In genomic region chr16:8470132-8470531, GRCm38 (mm10) we compare ENCODE assay signal across 8 mouse cellular contexts. TPM values are rescaled to one million over a fixed set of nuclear protein-coding genes. Genes with fewer than 3 reads are reported as not detected.
DNase-seq lines count a peak whose midpoint lies in the region; ATAC-seq and TF ChIP-seq lines count a peak whose summit lies in the region.

No protein-coding gene starts in this region.

- no peak for TF ChIP-seq POLR2A in bone marrow macrophage, adult 2 months (IDR thresholded peaks at IDR 0.05; ENCODE audit: borderline replicate concordance, low read depth, low read length)

- WGBS in heart, embryonic 15.5 days: 62% methylated on average over 2 of the region's 2 CpGs
- WGBS in hindbrain, embryonic 14.5 days: 88% methylated on average over 2 of the region's 2 CpGs
- 84% methylated on average over 2 of the region's 2 CpGs for WGBS in midbrain, embryonic 12.5 days

- H3K9ac ChIP-seq in heart, embryonic 15.5 days: no peak overlapping the region
- no peak overlapping the region for H3K9ac ChIP-seq in hindbrain, embryonic 14.5 days
- no peak overlapping the region for H3K9ac ChIP-seq in midbrain, embryonic 12.5 days (replicated peaks)

- no peaks in the 10 kb centered on the region for H3K36me3 ChIP-seq in heart, embryonic 15.5 days
- H3K36me3 ChIP-seq in hindbrain, embryonic 14.5 days (replicated peaks; ENCODE audit: control insufficient read depth, insufficient read depth): no peaks in the 10 kb centered on the region
- H3K36me3 ChIP-seq in midbrain, embryonic 12.5 days: no peaks in the 10 kb centered on the region

- no peaks in the 10 kb centered on the region for H3K9me3 ChIP-seq in heart, embryonic 15.5 days (replicated peaks)
- no peaks in the 10 kb centered on the region for H3K9me3 ChIP-seq in hindbrain, embryonic 14.5 days (ENCODE audit: control insufficient read depth, low read length)
- no peaks in the 10 kb centered on the region for H3K9me3 ChIP-seq in midbrain, embryonic 12.5 days

- peak overlapping the region; percentile 72 for H3K4me2 ChIP-seq in heart, embryonic 15.5 days
- H3K4me2 ChIP-seq in hindbrain, embryonic 14.5 days (replicated peaks): peak overlapping the region; percentile 70
- H3K4me2 ChIP-seq in midbrain, embryonic 12.5 days (replicated peaks): peak overlapping the region; percentile 66

- peaks cover 4% of the 10 kb centered on the region for H3K4me1 ChIP-seq in heart, embryonic 15.5 days (replicated peaks)
- H3K4me1 ChIP-seq in bone marrow macrophage, adult 2 months (ENCODE audit: control insufficient read depth, insufficient read depth, low read length): peaks cover 6% of the 10 kb centered on the region; the same call in 1 of the 2 replicates
- 0 out of 2 replicates have a peak, but pooled peaks cover 9% of the 10 kb centered on the region for H3K4me1 ChIP-seq in hindbrain, embryonic 14.5 days (replicated peaks; ENCODE audit: control insufficient read depth, insufficient read depth, low read length)
- peaks cover 9% of the 10 kb centered on the region for H3K4me1 ChIP-seq in midbrain, embryonic 12.5 days

- TF ChIP-seq CTCF in bone marrow macrophage, adult 2 months (IDR thresholded peaks at IDR 0.05; ENCODE audit: low read depth, low read length): no peak

- no peak for ATAC-seq in heart, embryonic 15.5 days (replicated peaks; ENCODE audit: insufficient number of reproducible peaks, insufficient read depth, low FRiP score, low read depth)
- ATAC-seq in hindbrain, embryonic 14.5 days (ENCODE audit: low FRiP score): peak; percentile 58
- ATAC-seq in midbrain, embryonic 12.5 days (ENCODE audit: low FRiP score, low read depth): peak; percentile 80

- no peaks in the 10 kb centered on the region; the same call in 1 of the 2 replicates for H3K27me3 ChIP-seq in heart, embryonic 15.5 days
- H3K27me3 ChIP-seq in hindbrain, embryonic 14.5 days (ENCODE audit: control insufficient read depth, insufficient read depth, low read length): no peaks in the 10 kb centered on the region
- H3K27me3 ChIP-seq in midbrain, embryonic 12.5 days: peaks cover 15% of the 10 kb centered on the region

- intact Hi-C loops in heart, postnatal 25 days (cut with DNase I): no loop called here

- no peak for DNase-seq in heart, postnatal 25 days (ENCODE audit: low spot score)
- no peak for DNase-seq in hindbrain, embryonic 14.5 days (ENCODE audit: low spot score)
- DNase-seq in cerebellum, adult 9-10 months: no peak
- no peak for DNase-seq in yolk sac, embryonic 10.5 days (ENCODE audit: low spot score)
- DNase-seq in thymus, adult 18-20 months: no peak

- H3K27ac ChIP-seq in heart, embryonic 15.5 days: no peak overlapping the region
- no peak overlapping the region for H3K27ac ChIP-seq in bone marrow macrophage, adult 2 months (ENCODE audit: insufficient read depth, low read depth, low read length)
- no peak overlapping the region for H3K27ac ChIP-seq in hindbrain, embryonic 14.5 days
- H3K27ac ChIP-seq in midbrain, embryonic 12.5 days (replicated peaks): no peak overlapping the region

- peak overlapping the region; percentile 74 for H3K4me3 ChIP-seq in heart, embryonic 15.5 days
- H3K4me3 ChIP-seq in bone marrow macrophage, adult 2 months (ENCODE audit: insufficient read depth, low read length): peak overlapping the region; percentile 84
- H3K4me3 ChIP-seq in hindbrain, embryonic 14.5 days (replicated peaks; ENCODE audit: low read length): peak overlapping the region; percentile 60
- H3K4me3 ChIP-seq in midbrain, embryonic 12.5 days: peak overlapping the region; percentile 69; the same call in 1 of the 2 replicates

RNA-seq across cellular contexts. Expression of gene Mettl22, which starts 0.5 kb away (rescaled TPM):
- polyA plus RNA-seq in heart, embryonic 15.5 days (2015; fragmentation: Nextera tagmentation; extraction: Ambion mirVana): 37.9 TPM in 2 replicates
- total RNA-seq in heart, postnatal 25 days (2021): 10 to 100 TPM; 28.6 to 33.1 TPM
- polyA plus RNA-seq in bone marrow macrophage, adult 2 months (2012; ENCODE audit: insufficient read depth, insufficient read length, missing spikeins): 6.1 and 9.7 TPM in 2 replicates
- 49.7 and 53.8 TPM in 2 replicates for polyA plus RNA-seq in hindbrain, embryonic 14.5 days (2014; fragmentation: Nextera tagmentation; extraction: Ambion mirVana)
- polyA plus RNA-seq in midbrain, embryonic 12.5 days (2016; fragmentation: Nextera tagmentation; extraction: Ambion mirVana): 17.1 and 19.9 TPM in 2 replicates

RNA-seq across cellular contexts. Expression of gene Abat, which starts 43.1 kb away (rescaled TPM):
- polyA plus RNA-seq in heart, embryonic 15.5 days (2015; fragmentation: Nextera tagmentation; extraction: Ambion mirVana): 25.7 and 33.8 TPM in 2 replicates
- 1 to 10 TPM; 5.5 to 5.6 TPM for total RNA-seq in heart, postnatal 25 days (2021)
- polyA plus RNA-seq in bone marrow macrophage, adult 2 months (2012; ENCODE audit: insufficient read depth, insufficient read length, missing spikeins): not detected in 2 replicates
- 69.5 and 74.3 TPM in 2 replicates for polyA plus RNA-seq in hindbrain, embryonic 14.5 days (2014; fragmentation: Nextera tagmentation; extraction: Ambion mirVana)
- polyA plus RNA-seq in midbrain, embryonic 12.5 days (2016; fragmentation: Nextera tagmentation; extraction: Ambion mirVana): 39.5 and 40.3 TPM in 2 replicates

RNA-seq across cellular contexts. Expression of gene Tmem114, which starts 45.2 kb away (rescaled TPM):
- polyA plus RNA-seq in heart, embryonic 15.5 days (2015; fragmentation: Nextera tagmentation; extraction: Ambion mirVana): not detected in 2 replicates
- total RNA-seq in heart, postnatal 25 days (2021): not detected
- not detected in 2 replicates for polyA plus RNA-seq in bone marrow macrophage, adult 2 months (2012; ENCODE audit: insufficient read depth, insufficient read length, missing spikeins)
- 0.68 and 0.86 TPM in 2 replicates for polyA plus RNA-seq in hindbrain, embryonic 14.5 days (2014; fragmentation: Nextera tagmentation; extraction: Ambion mirVana)
- polyA plus RNA-seq in midbrain, embryonic 12.5 days (2016; fragmentation: Nextera tagmentation; extraction: Ambion mirVana): not detected in 2 replicates

Comparison
In these comparisons a context has a peak if more than half of its experiments do, and no peak if none do; other contexts are left out.
1. RNA of gene Abat, which starts 43.1 kb away (polyA plus RNA-seq): 69.5 to 74.3 TPM in hindbrain, embryonic 14.5 days, 39.5 to 40.3 TPM in midbrain, embryonic 12.5 days and 25.7 to 33.8 TPM in heart, embryonic 15.5 days; not detected in bone marrow macrophage, adult 2 months; every median in the first group is over 10 times any median in the second.
2. Peak in every context shown above with its lines, with median percentiles within 50 percentile points of each other: H3K4me2 ChIP-seq and H3K4me3 ChIP-seq.